Mouse (Mus musculus) kidney, adult 2 months (tissue): ENCODE results near the gene Zmynd12.

Experiments used
- CTCF ChIP-seq: fragments of 200-500 bp; conservative IDR thresholded peaks from 2 replicates; pipeline ENCODE4 v1.5.1; 2011; ENCODE audit warnings: low read depth, mild to moderate bottlenecking, control low read depth, low read length, moderate library complexity, mixed read lengths; ENCODE audit not compliant: insufficient read depth, insufficient read length
- POLR2A ChIP-seq: fragments of 200-500 bp; IDR thresholded peaks from one replicate; pipeline ENCODE4 v1.6.1; 2011; ENCODE audit warnings: low read depth, low read length, control low read depth

DNA sequence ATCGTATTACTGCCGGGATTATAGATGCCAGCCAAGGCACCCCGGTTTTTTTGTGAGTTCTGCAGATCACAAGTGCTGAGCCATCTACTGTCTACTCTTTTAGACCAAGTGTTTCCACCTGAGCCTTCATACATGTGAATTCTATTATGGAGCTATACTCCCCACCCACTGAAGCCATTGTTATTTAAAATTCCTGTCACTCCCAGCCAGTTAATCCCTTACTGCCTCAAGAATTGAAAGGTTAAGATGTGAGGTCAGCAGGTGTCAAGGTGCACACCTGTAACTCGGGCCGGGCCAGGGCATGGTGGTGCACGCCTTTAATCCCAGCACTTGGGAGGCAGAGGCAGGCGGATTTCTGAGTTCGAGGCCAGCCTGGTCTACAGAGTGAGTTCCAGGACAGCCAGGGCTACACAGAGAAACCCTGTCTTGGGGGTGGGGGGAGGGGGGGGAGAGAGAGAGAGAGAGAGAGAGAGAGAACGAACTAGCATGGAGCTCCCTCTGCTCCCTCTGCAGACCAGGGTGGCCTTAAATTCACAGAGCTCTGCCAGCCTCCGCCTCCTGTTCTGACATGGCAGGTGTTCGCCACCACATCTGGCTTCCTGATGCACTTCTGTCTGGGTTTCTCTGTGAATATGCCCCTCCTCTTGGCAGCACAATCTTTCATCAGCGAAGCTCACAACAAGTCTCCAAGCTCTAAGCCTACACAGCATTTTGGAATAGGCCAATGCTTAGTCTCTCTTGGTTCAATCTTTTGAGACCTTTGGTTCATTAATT, 10.6 kb upstream of the Zmynd12 start:
- no peak for TF ChIP-seq POLR2A
- no peak for TF ChIP-seq CTCF
